Mouse (Mus musculus): Measurements from ENCODE around the gene Cd24a.

Cd24a gene

GRCm38 (mm10) chr10:43625578-43625977 is 47.5 kb downstream of the Cd24a start:
- no peak for DNase-seq (ENCODE audit: low read depth, low spot score)

GRCm38 (mm10) chr10:43629216-43629615 is 51.1 kb downstream of the Cd24a start:
- DNase-seq (ENCODE audit: low read depth, low spot score): no peak

- no peak for DNase-seq (ENCODE audit: low read depth, low spot score)
Observed at GRCm38 (mm10) chr10:43629857-43630256, 51.8 kb downstream of the Cd24a start.

- DNase-seq (ENCODE audit: low read depth, low spot score): no peak
Observed at GRCm38 (mm10) chr10:43630634-43631033, 52.5 kb downstream of the Cd24a start.

- no peak for DNase-seq (ENCODE audit: low read depth, low spot score)
Observed at GRCm38 (mm10) chr10:43631049-43631448, 53.0 kb downstream of the Cd24a start.

GRCm38 (mm10) chr10:43631639-43632354 is 53.7 kb downstream of the Cd24a start:
- DNase-seq (ENCODE audit: low read depth, low spot score): no peak

- DNase-seq (ENCODE audit: low read depth, low spot score): no peak
Observed at GRCm38 (mm10) chr10:43633117-43633516, 55.0 kb downstream of the Cd24a start.
